Mouse (Mus musculus) retina, postnatal 1 day (tissue): ENCODE data around the gene Naa25.
A peak's percentile ranks its signal among the peaks of the same experiment; 100 is the strongest.

Experiments used
- DNase-seq: peaks from one replicate; pipeline ENCODE4 v3.0.0-alpha.2; 2012

Gene Naa25

GRCm38 (mm10) chr5:121393402-121393801 lies 4.3 kb upstream of the Naa25 start:
- no peak for DNase-seq

- DNase-seq = no peak
Measured at GRCm38 (mm10) chr5:121395621-121396020, 2.1 kb upstream of the Naa25 start.

GRCm38 (mm10) chr5:121398146-121398964 lies 619 bp downstream of the Naa25 start:
- peak; percentile 57 for DNase-seq

- no peak for DNase-seq
Measured at GRCm38 (mm10) chr5:121398965-121399462, 1.3 kb downstream of the Naa25 start.

- DNase-seq = no peak
Measured at GRCm38 (mm10) chr5:121399540-121399939, 1.8 kb downstream of the Naa25 start.

GRCm38 (mm10) chr5:121400064-121400463 lies 2.3 kb downstream of the Naa25 start:
- DNase-seq = no peak

GRCm38 (mm10) chr5:121400849-121401248 lies 3.1 kb downstream of the Naa25 start:
- no peak for DNase-seq

- DNase-seq = no peak
Measured at GRCm38 (mm10) chr5:121407856-121408255, 10.1 kb downstream of the Naa25 start.

GRCm38 (mm10) chr5:121410975-121411374 lies 13.2 kb downstream of the Naa25 start:
- DNase-seq = no peak

- DNase-seq = no peak
Measured at GRCm38 (mm10) chr5:121420721-121421120, 23.0 kb downstream of the Naa25 start.

GRCm38 (mm10) chr5:121422787-121423186 lies 25.1 kb downstream of the Naa25 start:
- DNase-seq = no peak

GRCm38 (mm10) chr5:121423297-121423696 lies 25.6 kb downstream of the Naa25 start:
- no peak for DNase-seq

GRCm38 (mm10) chr5:121428954-121429353 lies 31.2 kb downstream of the Naa25 start:
- no peak for DNase-seq

- DNase-seq = no peak
Measured at GRCm38 (mm10) chr5:121438131-121438530, 40.4 kb downstream of the Naa25 start.

GRCm38 (mm10) chr5:121438756-121439155 lies 41.0 kb downstream of the Naa25 start:
- DNase-seq = no peak

GRCm38 (mm10) chr5:121443548-121443947 lies 45.8 kb downstream of the Naa25 start:
- DNase-seq = peak; percentile 67

GRCm38 (mm10) chr5:121444870-121445269 lies 47.1 kb downstream of the Naa25 start:
- DNase-seq = no peak

- DNase-seq = no peak
Measured at GRCm38 (mm10) chr5:121448450-121448849, 50.7 kb downstream of the Naa25 start.

- DNase-seq = peak; percentile 64
Measured at GRCm38 (mm10) chr5:121449976-121450375, 52.2 kb downstream of the Naa25 start.

GRCm38 (mm10) chr5:121450476-121450875 lies 52.7 kb downstream of the Naa25 start:
- DNase-seq = no peak

GRCm38 (mm10) chr5:121451203-121451602 lies 53.5 kb downstream of the Naa25 start:
- DNase-seq = no peak

GRCm38 (mm10) chr5:121451644-121452025 lies 53.9 kb downstream of the Naa25 start, which contains the start of gene Tmem116:
Tmem116 (plus strand) TSS chr5:121451893.
- peak; percentile 57 for DNase-seq

GRCm38 (mm10) chr5:121452026-121452869 lies 54.5 kb downstream of the Naa25 start, which contains the start of gene Erp29:
Erp29 (minus strand) TSS chr5:121452506.
- DNase-seq = peak; percentile 97

- no peak for DNase-seq
Measured at GRCm38 (mm10) chr5:121452906-121453305, 55.2 kb downstream of the Naa25 start.
